Mouse (Mus musculus) spleen, adult 18-20 months (tissue): ENCODE measurements at regions not wholly inside any gene's neighbourhood (a gene's known extent, or its start where the extent isn't known, plus 50 kb on each side); places are given as distances from the start of the nearest gene placed in this dataset.

Source experiments
- DNase-seq, 2 experiments: peaks; one replicate each; pipeline ENCODE4 v3.0.0; 2022; ENCODE audit warnings: mixed read lengths in 2 of 2

GRCm38 (mm10) chr3:149625066-149625465, 634.7 kb upstream of the Adgrl2 start:
- DNase-seq: no peak

DNA sequence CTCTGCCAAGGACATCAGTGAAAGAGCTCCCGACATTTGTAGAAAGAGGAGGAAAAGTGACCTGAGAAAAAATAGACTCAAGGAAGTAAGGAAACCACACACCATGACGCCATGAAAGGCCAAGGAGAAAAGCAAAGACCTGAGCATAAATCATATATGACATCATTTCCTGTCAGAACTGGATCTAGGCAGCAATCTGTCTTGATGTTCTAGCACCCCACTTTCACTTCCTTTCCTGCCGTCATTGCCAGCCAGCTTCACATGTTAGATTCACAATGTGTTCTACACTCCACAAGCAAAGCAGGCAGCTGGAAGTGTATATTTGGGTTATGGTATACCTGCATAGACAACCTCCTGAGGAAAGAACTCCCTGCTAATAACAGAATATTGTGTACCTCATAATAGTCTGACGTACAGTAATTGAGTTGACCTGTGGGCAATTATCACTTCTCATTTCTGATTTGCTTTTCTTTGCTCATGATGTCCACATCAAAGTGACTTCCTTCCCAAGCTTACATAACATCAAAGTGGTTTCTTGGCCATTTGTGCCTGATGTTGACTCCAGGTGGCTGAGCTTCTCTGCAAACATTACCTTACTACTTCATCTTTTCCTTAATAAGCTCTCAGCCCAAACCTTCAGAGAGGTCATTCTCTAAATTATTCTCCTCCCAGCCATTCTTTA, 633.6 kb upstream of the Adgrl2 start:
- DNase-seq: no peak

DNA sequence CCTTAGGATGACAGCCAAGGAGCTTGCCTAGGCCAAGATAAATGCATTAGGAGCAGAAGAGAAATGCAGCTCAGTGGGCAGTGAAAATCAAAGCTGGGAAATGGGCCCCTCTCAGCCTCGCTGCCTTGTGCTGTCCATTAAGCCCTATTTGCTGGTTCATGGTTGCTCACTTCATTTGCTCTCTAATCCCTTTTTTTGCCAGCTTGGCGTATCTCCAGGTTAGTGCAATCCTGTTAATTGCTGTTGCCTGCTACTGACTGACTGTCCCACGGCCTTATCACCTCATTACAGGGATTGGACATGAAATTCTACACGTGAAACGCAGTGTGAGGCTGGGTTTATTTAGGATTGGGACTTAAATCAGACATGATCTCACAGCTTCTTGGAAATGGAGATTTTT, 613.5 kb upstream of the Adgrl2 start:
- no peak for DNase-seq

DNA sequence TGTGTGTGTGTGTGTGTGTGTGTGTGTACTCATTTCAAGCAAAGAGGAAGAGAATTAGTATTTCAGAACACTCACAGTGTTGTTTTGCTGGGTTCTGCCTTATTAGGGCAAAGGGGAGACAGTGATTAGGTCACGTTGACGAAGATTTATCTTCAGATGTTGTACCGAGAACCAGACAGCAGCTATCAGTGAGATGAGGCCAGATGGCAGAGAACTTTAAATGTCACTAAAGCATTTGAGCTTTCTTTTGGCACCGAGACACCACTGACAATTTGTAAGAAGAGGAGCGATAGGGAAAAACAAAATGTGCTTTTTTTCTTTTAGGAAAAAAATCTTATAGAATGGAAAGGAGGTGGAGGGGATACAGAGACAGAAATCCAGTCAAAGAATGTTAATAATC, 610.9 kb upstream of the Adgrl2 start:
- no peak for DNase-seq

DNA sequence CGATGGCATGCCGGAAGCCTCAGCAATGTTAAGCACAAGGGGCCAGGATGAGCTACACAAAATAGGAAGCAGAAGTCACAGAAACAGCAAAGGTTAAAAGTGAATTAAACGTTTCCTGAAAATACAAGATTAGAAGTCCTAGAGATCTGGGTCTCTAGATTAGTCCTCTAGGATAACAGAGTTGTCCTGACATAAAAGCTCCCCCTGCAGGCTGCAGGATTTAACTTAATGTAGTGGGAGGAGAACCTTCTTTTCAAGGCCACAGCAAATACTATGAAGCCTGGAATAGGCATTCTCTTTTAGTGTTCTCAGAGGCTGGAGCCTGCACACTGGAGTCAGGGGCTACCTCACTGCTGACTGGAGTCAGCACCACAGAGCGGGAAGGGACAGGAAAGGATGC, 604.1 kb upstream of the Adgrl2 start:
- DNase-seq: no peak

GRCm38 (mm10) chr3:149585769-149586168, 595.4 kb upstream of the Adgrl2 start:
- no peak for DNase-seq

DNA sequence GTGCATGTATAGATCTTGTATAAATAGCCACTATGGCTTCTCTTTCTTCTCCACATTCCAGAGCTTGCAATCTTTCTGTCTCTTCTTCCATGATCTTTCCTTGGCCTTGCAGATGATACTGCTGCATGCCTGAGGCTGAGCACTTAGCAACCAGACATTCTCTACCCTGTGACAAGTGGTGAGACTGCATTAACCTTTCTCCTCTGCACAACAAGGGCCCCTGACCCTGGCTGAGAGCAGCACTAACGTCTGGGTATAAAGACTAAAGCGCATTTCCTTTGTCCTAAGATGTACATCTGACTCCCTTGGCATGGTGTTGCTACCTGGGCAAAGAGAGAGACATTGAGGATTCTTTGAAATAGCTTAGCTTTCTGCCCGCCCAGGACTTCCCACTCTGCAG, 590.8 kb upstream of the Adgrl2 start:
- no peak for DNase-seq

GRCm38 (mm10) chr3:149575678-149576077, 585.3 kb upstream of the Adgrl2 start:
- no peak for DNase-seq

DNA sequence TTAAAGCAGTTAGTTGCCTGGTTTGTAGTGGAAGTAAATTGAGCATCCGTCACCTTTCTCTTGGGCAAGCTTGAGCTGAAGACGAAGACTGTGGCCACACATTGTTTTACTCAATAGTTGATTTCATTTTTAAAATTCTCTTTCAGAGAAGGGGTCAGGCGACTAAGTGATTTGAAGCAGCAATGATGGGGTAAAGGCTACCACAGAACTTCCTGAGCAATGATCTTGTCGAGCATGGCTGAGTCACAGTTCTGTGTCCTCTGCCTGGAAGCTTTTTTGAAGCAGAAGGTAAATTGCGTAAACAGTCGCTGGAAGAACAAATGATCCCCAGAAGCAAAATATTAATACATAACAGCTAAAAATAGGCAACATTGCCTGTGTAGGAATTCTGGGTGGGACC, 576.5 kb upstream of the Adgrl2 start:
- DNase-seq: no peak

GRCm38 (mm10) chr3:149550231-149550951, 560.0 kb upstream of the Adgrl2 start:
- DNase-seq: no peak

GRCm38 (mm10) chr3:149547045-149547444, 556.7 kb upstream of the Adgrl2 start:
- no peak for DNase-seq

GRCm38 (mm10) chr3:149546256-149546655, 555.9 kb upstream of the Adgrl2 start:
- DNase-seq: no peak

DNA sequence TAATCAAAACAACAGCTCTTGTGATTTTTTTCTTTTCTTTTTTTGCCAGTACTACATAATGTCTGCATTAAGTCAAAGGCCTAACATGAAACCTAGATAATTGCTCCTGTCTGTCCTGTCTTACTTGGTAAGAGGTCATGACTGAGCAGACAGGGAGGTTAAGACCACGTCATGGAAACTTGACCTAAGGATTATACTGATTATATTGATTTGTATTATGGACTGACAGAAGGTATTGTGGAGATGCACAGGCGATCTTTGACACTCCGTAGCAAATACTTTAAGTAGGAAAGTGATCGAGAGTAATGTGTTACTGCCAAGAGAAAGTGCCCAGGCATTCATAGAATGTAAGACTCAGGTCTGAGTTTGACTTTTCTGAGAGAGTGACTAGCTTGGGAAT, 543.8 kb upstream of the Adgrl2 start:
- no peak for DNase-seq

DNA sequence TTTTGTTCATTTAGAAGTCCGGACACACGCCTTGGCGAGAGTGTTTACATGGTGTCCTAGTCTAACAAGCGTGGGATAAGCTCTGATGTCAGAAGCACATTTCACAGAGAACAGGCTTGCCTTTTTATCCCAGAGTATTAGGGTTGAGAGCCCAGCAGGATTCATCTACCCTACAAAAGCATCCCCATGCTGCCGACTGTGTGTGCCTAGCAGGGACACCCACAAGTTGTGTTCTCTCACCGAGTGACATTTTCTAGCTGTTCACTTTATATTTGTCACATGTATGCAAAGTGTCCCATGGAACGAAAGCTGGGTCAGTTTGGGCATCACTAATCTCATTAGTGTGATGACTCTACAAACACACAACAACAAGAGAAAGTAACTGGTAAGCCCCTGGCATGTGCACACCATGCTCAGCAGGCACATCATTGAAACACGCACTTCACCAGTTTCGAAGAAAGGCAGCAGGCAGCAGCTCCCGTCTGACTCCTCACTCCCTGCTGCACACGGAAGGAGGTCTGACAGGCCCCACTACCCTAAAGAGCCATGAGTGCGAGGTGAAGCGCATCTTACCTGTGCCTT, 539.8 kb upstream of the Adgrl2 start:
- DNase-seq: no peak

DNA sequence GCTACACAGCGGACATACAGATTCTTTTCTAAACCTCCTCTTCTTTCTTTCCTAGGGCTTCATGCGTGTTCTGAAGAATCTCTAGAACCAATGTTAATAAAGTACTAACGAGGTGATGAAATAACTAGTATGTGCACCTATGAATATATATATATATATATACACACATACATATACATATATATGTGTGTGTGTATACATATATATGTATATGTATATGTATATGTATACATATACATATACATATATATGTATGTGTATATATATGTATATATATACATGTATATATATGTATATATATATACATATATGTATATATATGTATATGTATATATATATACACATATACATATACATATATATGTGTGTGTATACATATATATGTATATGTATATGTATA, 536.2 kb upstream of the Adgrl2 start:
- no peak for DNase-seq

DNA sequence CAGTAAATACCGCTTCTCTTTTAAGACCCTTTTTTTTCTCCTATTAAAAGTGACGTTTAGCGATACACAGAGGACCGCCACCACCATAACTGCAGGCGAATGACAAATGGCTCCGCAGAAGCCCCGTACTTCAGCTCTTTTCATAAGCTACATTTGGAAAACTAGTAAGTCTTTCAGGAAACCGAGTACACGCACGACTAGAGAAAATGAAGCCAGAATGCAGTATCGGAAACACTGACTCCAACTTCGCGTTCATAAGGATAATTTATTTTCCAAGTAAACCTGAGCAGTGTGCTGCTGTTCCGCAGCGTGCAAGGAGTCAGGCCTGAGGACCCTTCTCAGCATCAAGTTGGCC, 529.2 kb upstream of the Adgrl2 start:
- no peak for DNase-seq

- no peak for DNase-seq
Measured at GRCm38 (mm10) chr3:149518928-149519574, 528.7 kb upstream of the Adgrl2 start.

DNA sequence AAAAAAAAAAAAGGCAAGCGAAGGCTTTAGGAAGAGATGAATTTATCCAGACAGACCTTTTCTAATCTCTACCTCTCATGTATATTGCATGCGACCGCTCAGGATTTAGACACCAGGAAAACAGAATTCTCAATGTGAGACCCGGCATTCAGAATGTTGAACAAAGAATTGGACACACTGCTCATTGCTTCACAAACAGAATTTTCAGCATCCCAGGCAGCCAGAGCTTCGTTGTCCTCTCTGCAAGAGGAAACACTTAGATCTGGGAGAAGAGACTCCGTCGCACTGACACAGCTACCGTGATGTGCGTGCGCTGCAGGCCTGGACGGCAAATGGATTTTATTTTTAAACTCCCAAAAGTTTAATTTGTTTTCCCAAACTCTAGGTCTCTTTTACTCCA, 527.2 kb upstream of the Adgrl2 start:
- no peak for DNase-seq

GRCm38 (mm10) chr3:149509178-149509577, 518.8 kb upstream of the Adgrl2 start:
- DNase-seq: no peak

DNA sequence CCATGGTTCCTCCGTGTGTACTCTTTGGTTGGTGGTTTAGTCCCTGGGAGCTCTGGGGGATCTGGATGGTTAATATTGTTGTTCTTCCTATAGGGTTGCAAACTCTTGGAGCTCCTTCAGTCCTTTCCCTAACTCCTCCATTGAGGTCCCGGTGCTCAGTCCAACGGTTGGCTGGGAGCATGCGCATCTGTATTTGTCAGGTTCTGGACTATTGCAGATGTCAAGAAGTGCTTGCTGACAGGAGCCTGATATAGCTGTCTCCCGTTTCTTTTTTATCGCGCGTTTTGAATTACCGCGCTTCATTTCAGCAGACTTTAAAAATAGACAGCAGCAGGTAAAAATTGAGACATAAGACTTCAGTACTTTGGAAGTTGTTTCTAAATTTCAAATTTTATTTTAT, 518.3 kb upstream of the Adgrl2 start:
- DNase-seq: no peak

DNA sequence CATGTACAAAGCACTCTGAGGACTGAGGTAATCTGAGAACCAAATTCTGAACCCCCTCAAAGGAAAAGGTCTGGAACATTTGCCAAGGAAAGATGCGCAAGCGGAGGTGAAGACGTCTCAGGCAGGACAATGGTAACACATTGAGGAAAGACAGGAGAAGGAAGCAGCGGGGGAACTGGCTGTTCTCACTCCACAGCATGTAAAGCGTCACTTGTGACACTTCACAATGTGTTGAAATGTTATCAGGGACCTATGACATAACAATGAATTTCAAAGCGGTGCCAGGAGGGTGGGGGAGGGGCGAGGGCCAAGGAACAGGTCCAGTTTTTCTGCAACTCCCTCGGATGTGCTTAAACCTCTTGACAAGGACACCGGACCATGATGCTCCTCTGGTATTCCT, 515.3 kb upstream of the Adgrl2 start:
- DNase-seq: no peak

GRCm38 (mm10) chr3:149503992-149504391, 513.6 kb upstream of the Adgrl2 start:
- no peak for DNase-seq

- DNase-seq: no peak
Measured at GRCm38 (mm10) chr3:149500130-149500529, 509.8 kb upstream of the Adgrl2 start.

GRCm38 (mm10) chr3:149498765-149499164, 508.4 kb upstream of the Adgrl2 start:
- DNase-seq: no peak
